Mouse (Mus musculus): ENCODE data around the gene Fgfr2. TPM values are rescaled to one million over a fixed set of nuclear protein-coding genes. Genes with fewer than 3 reads are reported as not detected.

The Fgfr2 gene
- total RNA-seq, 2 experiments from 2014 or later = 0.26 to 0.51 TPM

DNA sequence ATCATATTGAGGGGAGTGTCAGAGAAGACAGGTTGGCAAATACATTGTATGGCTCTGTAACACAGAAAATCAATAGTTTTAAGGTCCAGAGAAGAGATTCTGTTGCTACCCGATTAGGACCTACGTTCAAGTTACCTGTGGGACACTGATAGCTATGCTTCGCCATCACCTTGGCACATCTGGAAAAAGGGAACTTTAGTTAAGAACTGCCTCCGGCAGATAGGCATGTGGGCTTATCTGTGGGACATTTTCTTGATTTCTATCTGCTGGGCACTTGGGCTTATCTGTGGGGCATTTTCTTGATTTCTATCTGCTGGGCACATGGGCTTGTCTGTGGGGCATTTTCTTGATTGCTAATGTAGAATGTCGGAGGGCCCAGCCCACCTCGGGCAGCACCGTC, 631.2 kb downstream of the Fgfr2 start:
- ATAC-seq (ENCODE audit: poor library complexity, severe bottlenecking) = no peak

DNA sequence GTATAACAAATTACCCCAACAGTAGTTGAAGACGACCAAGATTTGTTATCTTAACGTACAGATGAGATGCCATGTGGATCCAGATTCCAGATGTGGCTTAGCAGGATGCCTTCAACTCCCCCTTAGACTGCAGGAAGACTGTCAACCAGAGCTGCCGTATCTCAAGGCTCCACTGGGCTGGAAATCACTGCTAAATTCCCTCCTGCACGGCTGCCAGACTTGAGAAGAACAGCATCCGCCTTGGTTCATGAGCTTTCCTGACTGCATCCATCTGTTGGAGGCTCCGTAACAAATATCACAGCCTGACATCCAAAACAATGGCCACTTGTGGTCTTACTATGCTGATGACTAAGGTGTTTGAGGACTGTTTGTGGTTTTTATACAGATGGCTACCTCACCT, 635.8 kb downstream of the Fgfr2 start:
- ATAC-seq (ENCODE audit: poor library complexity, severe bottlenecking) = no peak

DNA sequence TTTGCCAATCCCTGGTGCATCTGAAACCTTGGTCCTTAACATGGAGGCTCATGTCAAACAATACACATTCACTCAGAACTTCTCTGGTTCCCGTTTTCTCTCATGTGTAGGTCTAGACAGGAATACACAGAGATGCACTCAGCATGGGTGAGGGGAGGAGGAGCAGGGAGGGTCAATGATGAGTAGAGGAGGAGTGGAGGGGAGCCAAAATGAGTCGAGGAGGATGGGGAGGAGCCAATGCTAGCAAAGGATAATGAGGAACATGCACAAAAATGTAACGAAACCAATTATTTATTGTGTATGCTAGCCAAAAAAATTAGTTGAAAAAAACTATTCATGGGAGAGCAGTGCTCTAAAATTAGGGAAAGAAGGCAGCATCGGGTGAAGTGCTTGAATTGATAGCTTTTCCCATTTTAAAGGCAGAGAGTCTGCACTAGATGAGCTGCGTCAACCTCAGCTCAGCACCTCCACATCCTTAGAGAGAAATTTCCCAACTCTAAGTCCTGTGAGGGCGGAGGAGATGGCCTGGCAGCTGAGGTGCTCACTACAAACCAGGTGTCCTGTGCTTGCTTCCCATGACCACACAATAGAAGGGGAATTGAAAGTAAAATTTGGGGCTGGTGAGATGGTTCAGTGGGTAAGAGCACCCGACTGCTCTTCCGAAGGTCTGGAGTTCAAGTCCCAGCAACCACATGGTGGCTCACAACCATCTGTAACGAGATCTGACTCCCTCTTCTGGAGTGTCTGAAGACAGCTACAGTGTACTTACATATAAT, 636.6 kb downstream of the Fgfr2 start:
- ATAC-seq (ENCODE audit: poor library complexity, severe bottlenecking) = no peak

DNA sequence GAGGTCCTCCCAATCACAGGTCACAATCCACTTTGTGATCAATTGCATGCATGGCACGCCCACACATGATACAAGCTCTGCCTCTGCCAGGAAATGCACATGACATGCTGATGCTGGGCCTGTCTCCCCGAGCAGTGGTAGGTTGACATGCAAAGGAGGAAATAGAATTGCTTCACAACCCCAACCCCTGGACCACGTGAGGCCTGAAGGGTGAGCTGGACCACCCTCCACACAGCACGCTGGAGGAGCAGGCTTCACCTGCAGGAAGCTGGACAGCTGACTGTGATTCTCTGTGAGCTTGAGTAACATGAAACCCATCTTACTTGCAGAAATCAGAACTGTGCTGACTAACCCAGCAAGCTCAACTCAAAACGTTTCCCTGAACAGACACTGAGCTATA, 638.7 kb downstream of the Fgfr2 start:
- ATAC-seq (ENCODE audit: poor library complexity, severe bottlenecking) = peak; percentile 68

DNA sequence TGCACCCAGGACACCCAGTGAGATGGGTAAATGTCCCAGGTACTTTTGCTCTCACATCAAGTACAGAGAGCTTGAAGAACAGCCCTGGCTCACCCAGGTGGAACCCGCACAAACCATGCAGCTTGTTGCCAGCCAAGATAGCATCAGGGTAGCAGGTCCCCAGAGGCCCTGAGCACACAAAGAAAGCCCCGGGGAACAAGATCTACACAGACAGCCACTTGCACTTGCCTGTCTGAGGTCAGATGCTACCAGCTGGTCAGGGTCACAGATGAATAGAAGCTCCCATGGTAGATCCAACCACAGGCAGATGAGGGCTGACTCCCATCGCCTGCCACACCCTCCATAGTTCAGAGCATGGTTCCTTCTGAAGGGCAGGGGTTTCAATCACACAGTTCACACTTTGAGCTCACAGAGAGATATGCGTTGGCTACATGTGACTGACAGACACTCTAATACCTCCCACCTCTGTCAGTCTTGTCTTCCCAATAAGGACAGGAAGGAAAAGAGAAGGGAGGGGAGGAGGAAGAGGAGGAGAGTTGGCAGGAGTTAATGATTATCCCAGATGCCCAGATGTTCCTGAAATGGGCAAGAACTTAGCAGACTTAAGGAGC, 642.3 kb downstream of the Fgfr2 start:
- ATAC-seq (ENCODE audit: poor library complexity, severe bottlenecking) = no peak

DNA sequence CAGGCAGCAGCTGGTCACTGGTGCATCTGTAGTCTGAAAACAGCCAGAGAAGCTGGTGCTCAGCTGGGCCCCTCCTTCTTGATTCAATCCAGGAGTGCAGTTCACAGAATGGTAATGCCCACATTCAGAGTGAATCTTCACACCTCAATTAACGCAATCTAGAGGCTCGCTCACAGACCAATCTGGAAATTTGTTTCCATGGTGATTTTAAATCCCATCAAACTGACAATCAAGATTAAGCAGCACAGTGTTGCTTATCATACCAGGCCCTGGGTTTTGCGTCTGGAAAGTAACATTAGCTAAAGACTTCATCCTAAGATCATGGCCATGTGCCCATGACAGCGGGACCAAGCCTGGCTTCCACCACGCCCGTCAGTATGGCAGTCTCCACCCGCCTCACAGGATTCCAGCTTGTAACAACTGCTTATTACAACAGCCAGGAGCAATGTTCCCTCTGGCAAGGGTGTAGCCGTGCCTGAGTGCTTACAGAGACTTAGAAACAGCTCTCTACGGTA, 644.8 kb downstream of the Fgfr2 start:
- ATAC-seq (ENCODE audit: poor library complexity, severe bottlenecking) = no peak

DNA sequence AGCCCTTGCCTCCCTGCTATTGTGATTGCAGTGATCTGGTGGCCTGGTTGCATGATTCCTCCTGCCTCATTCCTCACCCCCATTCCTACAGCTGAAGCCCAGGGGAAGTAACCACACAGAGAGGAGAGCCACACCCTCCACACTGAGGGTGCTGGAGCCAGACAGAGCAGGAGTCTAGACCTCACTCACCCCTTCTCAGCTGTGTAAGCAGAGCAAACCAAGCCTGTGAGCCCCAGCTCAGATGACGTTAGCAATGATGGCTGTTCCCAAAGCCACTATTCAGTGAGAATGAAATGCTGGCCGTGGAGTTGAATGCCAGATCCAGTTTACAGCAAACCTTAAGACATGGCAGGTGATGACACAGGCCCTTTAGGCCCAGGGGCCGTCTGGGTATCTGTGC, 645.4 kb downstream of the Fgfr2 start:
- ATAC-seq (ENCODE audit: poor library complexity, severe bottlenecking) = no peak

DNA sequence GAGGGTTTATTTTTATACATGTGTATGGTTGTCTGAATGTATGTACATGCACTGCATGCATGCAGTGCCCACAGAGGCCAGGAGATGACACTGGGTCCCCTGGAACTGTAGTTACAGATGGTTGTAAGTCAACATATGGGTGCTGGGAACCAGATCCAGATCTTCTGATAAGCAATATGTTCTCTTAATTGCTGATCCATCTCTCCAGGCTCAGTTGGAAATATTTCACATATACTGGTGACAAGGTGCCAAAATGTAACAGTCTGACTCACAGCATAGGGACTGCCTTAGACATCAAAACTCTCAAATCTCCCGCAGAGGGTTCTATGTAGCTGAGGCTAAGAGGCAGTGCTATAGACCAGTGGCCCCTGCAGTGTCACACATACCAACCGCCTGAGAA, 646.7 kb downstream of the Fgfr2 start:
- ATAC-seq (ENCODE audit: poor library complexity, severe bottlenecking) = no peak

DNA sequence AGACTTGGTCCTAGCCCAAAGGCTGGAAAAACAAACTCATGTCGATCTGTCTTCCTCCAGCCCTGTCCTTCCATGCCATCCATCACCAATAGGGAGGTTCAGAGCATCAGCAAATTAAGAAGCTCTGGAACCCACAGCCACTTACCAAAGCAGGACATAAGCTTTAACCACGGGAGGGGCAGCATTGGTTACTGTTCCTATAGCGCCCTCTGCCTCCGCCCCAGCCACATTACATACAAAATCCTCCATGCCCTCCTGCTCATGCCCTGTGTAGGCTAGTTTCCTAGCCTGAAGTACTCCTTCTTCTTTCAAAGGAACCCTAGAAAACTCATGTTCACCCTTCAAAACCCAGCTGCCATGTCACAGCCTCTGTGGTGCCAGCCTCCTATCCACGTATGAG, 648.1 kb downstream of the Fgfr2 start:
- peak; percentile 95 for ATAC-seq (ENCODE audit: poor library complexity, severe bottlenecking)

DNA sequence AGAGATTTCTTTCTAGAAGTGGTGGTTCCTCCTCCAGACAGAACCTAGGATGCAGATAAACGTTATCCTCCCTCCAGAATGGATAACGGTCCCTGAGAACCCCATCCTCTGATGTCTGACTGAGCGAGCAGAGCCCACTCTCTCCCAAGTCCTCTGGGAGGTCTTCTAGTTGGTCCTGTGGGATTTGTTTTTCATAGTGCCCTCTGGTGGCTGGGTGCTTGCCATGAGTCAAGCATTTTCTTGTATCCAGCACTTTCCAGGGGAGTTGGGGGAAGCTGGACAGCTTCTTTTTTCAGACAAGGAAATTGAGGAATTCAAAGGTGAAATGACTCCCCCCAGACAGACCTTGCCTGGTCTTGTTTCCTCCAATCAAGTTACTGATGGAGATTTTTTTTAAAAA, 651.8 kb downstream of the Fgfr2 start:
- ATAC-seq (ENCODE audit: poor library complexity, severe bottlenecking) = no peak

DNA sequence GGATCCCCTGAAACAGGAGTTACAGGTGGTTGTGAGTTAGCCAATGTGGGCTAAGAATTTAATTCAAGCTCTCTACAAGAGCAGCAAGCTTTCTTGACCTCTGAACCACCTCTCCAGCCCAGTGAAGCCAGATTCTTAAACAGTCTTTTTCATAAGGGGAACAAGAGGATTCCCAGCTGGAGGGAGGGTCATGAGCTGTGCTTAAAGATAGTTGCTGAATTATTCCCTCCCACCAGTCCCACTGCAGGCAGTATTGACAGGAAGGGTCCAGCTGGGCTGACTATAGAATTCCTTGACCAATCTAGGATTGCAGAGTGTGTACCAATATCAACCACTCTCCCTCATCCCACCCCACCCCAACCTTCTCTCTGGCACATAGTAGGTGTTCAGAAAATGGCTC, 654.8 kb downstream of the Fgfr2 start:
- no peak for ATAC-seq (ENCODE audit: poor library complexity, severe bottlenecking)

DNA sequence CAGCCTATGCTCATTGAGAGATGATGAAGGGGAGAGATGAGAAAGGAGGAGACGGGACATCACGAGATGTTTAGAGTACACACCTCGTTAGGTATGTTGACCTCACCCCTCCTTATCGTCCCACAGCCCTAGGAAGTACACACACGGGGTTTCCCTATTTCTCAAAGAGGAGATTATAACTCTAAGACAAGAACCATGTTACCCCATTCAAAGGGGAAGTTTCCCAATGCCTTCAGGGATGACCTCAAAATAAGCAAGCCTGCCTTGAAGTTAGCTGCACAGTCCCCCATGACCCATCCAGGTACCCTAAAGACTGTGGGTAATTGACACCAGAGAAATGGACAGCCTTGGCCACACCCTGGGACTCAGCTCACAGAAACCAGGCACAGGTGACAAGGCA, 657.3 kb downstream of the Fgfr2 start:
- peak; percentile 81 for ATAC-seq (ENCODE audit: poor library complexity, severe bottlenecking)

DNA sequence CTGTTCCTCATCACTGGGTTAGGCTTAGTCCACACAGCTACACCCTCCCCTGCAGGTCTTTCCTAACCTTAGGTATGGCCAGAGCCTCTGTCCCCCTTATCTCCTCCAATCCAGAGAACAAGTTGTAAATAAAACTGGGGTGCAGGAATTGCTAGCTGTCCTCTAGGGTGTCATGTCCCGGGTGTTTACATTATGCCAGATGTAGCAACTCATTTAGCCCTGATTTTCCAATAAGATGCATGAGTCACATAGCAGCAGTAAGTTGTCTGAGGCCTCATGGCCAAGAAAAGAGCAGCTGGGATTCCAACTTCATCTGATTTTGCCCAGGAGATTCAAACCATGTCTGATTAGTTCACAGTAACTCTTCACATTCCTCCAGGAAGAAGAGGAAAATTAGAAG, 658.3 kb downstream of the Fgfr2 start:
- no peak for ATAC-seq (ENCODE audit: poor library complexity, severe bottlenecking)

DNA sequence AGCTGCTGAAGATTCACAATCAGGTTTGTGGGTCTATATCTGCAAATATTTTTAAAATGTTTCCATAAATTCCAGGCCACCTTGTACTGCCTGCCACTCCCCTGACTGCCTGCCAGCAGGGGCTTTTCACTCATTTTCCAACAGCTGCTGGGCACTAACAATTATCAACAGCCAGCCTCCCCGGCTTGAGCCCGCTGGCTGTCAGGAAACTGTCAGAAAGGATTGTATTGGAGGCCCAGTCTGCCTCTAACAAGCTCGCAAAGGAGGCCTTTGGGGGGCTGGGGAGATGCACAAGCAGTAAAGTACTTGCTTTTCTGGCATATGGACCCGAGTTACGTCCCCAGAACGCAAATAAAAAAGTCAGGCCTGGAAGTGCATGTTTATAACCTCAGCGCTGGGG, 664.7 kb downstream of the Fgfr2 start:
- no peak for ATAC-seq (ENCODE audit: poor library complexity, severe bottlenecking)

DNA sequence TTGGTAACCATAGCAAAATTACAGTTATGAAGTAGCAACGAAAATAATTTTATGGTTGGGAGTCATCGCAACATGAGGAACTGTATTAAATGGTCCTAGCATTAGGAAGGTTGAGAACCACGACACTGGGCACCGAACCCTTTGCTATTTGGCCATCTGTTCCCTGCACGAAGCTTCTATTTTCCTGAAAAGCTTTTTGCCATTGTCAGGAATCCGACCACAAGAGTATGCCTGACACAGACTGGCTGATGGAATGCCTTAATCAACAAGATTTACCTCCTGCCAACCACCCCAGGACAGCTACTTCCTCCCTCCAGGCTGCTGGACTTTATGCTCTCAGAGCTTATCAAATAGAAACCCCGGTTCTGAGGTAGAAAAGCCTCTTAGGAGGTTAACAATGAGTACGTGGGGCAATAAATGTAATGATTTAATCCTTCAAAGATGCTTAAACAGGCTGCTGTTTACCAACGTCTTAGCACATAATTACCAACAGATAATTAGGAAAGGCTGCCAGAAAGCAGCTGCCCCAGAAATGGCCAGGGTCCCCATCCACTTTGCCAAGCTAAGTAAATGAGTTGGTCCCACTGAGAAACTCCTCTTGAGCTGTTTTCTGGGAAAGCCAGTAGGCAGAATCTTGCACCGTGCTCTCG, 668.0 kb downstream of the Fgfr2 start:
- ATAC-seq (ENCODE audit: poor library complexity, severe bottlenecking) = no peak

DNA sequence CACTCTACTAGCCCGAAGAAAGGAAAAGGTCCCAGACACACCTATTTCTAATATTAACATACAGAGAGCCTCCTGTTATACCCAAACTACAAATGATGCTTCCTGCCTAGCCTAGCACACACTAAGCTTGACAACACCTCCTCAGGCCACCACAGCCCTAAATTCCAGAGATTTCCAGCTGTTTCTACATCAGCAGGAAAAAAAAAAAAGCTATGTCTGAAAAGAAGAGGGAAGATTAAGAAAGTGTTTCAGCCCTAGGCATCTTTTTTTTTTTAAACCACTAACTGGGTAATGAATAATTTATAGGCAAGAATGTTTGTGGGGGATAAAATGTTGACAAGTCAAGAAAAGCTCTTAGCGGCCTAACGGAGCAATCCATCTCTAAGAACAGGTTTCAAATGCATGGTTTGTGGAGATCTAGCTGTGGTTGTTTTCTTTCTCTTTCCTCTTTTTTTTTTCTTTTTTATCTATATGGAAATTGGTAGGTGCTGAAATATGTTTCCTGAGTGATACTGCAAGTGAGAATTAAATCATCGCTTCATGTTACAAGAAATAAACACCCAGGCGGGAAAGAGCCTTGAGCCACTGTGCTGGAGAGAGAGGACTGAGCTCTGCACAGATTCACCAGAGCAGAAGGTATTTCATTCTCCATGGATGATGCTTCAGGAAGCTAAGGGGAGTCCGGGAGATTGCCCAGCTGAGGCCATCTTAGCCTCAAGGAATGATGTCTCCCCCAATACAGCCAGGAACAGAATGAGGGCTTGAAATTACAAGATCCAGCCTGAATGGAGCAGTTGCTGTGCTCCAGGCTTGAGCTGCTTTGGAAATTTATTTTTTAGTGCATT, 673.0 kb downstream of the Fgfr2 start:
- no peak for ATAC-seq (ENCODE audit: poor library complexity, severe bottlenecking)

DNA sequence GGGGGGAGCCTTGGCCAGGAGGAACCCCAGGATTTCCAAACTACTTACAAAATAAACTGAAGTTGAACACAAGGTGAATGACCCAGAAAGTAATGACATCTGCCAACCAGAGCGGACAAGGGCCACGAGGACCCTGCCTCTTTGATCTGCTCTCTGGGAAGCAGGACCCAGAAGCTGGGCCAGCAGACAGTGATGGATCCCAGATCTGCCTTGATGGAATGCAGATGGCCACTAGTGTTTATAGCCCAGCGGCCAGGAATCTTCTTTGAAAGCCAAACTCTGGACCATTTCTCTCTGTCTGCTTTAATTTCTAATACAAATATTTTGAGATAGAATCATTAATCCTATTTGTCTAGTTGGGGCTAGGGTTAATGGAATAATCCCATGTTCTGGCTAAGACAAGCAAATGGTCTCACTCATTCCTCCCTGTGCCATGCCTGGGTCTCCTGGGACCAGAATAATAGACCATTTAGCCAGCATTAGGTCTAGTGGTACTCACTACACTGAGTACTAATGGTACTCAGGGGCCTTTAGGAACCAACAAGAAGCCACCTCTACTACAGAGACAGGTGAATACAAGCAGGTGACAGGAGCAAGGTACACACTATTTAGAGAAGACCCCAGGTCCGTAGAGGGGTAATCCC, 674.5 kb downstream of the Fgfr2 start:
- ATAC-seq (ENCODE audit: poor library complexity, severe bottlenecking) = no peak

DNA sequence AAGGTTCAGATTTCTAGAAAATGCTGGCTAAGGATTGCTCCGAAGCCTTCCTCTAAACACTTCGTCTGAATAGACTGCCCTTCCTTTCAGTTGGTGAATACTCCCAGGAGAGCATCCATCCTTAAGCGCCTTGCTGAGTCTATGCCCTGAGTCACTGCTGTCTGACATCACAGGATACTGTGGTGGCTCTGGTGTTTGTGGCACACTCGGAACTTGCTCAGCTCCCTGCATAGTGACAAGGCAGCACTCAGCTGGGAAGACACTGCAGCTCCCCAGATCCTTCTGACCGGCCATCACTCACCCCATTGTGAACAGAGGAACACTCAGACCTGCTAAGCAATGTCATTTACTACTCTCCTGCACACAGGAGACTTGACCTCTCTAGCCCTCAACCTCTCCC, 675.6 kb downstream of the Fgfr2 start:
- ATAC-seq (ENCODE audit: poor library complexity, severe bottlenecking) = no peak

DNA sequence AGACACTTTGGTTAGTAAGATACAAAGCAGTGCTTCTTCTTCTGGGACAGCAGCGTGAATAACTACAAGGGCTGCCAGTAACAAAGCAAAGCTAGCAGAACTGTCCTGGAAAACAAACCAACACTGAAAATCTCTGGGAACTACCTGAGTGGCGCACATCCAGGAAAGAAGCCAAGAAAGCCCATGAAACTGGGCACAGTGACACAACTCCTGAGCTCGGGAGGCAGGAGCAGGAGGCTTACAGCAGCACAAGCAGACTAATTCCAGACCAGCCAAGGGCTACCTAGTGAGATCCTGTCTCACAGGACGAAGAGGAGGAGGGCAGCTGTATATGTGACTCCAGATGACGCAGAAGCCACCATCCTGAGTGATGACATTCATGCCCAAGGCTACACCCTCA, 676.3 kb downstream of the Fgfr2 start:
- no peak for ATAC-seq (ENCODE audit: poor library complexity, severe bottlenecking)

DNA sequence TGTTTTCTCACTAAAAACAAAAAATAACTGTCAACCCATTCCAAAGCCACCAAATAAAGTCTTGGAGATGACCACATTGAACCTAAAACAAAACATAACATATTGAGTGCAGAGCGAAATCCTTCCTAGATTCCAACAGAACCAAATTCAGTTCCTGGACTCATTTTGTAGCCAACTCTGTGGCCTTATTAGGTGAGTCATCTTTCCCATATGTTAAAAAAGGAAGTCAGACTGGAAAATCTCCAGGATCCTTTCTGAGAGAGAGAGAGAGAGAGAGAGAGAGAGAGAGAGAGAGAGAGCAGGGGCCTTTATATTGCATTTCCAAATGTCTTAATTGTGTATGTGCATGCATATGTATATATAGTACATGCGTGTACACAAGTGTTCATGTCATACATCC, 678.9 kb downstream of the Fgfr2 start:
- no peak for ATAC-seq (ENCODE audit: poor library complexity, severe bottlenecking)

DNA sequence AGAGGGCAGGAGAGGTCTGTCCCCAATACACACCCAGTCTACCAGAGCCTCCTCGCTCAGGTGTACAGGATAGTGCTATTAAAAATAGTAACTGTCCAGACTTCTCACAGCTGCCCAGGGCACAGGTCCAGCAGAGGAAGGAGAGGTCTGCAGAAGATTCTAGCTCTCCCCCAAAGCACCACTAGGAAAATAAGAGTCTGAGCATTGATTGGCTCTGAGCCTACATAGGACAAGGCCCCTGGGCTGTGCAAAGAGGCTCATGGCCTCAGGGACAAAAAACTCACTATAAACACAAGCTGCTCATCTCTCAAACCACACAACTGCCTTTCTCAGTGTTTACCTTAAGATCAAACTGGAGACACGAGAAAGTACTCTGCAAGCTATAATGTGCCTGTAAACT, 679.4 kb downstream of the Fgfr2 start:
- no peak for ATAC-seq (ENCODE audit: poor library complexity, severe bottlenecking)
